Mouse (Mus musculus): ENCODE measurements around the gene Dusp7.

The Dusp7 gene

DNA sequence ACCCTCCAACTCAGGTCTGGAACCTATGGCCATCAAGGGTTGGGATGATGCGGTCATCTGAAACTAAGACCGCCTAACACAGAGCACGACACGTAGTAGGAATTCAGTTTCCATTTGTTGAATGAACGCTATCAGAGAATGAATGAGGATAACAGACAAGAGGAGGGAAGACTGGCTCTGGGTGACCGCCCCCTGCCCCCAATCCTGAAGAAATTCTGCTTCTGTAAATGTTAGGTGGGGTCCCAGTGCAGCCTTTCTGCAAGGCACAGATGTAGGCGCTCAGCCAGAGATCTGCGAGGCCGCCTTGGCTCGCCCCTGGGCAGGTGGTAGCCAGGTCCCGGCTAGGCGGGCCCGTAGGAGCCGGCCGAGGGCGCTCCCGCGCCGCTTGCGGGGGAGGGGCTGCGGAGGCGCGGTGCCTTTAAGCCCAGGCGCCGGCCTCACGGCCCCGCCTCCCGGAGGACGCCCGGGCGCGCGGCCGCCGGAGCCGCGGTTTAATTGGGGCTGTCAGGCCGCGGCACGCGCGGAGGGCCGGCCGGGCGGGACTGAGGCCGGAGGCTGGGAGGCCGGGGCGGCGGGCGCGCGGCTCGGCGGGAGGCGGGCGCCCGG lies at the start of gene Dusp7:
Dusp7 (plus strand) TSS at position 521 of the 606 bp plus-strand sequence.
- no peak for DNase-seq (ENCODE audit: low read depth)

DNA sequence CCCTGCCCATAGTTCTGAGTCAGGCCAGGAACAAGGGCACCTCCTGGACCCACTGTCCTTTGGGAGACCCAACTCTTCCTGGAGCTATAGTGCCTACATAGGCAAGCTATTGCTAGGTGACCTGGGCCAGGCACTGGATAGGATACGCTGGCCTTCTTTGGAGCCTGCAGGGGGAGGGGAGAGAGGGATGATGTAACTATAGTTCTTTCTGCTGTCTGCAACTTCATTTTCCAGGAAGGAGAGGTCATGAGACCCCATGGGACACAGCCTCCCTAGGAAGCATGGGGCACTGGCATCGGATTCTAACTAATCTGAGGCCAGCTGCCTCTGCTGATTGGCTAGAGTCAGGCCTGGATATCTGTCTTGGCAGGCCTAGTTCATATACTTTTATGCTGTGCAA lies 49.3 kb upstream of the Dusp7 start:
- no peak for DNase-seq (ENCODE audit: low read depth)

DNA sequence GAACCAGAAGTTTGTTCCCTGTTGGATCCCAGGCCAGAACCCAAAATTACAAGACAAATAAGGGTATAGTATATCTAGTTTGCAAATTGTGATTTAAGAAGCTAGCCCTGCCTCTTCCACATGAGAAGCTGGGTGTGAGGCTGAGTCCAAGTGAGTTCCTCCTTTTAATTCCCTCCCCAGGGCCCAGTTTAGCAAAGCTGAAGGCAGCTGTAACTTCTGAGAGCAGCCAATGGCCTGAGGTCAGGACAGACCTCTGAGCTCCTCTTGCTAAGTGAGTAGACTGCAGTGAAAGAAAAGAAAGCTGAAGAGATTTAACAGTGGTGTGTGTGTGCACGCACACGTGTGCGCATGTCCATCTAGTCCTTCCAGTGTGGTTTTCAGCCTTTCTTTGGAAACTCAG lies 45.9 kb upstream of the Dusp7 start:
- no peak for DNase-seq (ENCODE audit: low read depth)

DNA sequence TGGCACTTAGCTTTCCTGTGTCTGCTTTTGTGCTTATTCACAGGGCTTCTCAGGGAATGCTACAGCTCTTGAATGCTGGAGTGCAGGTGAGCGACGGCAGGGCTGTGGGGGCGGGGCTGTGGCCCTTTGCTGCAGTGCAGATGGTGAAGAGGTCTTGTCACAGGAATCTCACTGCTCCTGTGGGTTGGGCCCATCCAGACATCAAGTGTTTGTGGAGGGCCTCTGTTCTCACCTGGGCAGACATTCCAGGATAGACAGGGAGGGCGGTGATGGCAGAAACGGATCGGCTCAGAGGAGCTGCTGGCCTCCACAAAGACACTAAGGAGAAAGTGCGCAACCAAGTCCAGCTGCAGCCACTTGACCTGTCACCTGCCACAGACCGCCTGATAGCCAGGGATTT lies 42.2 kb upstream of the Dusp7 start:
- no peak for DNase-seq (ENCODE audit: low read depth)

DNA sequence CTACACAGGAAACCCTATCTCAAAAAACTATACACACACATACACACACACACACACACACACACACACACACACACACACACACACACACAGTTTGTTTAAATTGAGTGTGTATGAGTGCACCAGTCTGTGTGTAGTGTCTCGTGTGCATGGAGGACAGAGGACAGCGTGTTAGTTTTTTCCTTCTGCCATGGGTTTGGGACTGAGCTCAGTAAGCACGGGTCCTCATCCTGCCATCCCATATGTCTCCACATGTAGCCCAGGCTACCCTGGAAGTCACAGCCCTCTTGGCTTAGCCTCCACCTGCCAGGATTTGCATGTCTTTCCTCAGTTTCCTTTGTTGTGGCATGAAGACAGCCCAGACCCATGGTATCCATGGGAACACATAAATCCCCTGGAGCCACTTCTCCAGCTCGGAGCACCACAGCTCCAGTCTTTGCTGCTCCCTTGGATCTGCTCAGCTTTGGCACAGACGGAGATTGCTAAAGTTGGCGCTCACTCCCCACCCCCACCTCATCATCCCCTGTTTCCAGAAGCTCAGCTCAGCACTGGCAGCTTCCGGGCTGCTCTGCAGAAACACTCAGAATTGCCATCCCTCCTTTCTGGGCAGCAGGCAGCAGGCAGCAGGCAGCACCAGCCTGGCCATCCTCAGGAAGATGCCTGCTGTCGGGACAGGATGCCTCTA lies 41.2 kb upstream of the Dusp7 start:
- DNase-seq (ENCODE audit: low read depth), result no peak

DNA sequence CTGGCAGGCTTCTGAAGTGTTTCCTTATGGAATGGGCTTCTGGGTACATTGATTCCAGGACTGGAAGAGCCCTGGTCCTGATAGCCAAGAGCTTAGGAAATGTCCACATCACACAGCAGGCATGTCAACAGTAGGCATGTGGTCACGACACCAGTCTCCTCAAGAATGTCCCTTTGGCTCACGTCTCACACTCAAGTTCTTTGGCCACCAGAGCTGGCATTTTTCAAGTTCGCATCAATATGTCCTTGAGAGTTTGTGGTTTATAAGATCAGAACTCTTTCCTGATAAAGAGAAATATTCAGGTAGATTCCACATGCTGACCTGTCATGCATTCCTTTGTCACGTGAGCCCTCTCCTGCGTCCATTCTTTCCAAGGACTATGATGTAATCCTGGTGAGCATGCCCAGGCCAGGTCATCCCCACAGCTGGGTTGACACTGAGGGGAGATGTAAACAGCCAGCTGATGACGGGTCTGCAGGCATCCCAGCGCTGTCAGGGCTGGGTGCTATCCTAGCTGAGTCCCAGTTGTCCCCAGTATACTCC lies 40.3 kb upstream of the Dusp7 start:
- DNase-seq (ENCODE audit: low read depth), result no peak

DNA sequence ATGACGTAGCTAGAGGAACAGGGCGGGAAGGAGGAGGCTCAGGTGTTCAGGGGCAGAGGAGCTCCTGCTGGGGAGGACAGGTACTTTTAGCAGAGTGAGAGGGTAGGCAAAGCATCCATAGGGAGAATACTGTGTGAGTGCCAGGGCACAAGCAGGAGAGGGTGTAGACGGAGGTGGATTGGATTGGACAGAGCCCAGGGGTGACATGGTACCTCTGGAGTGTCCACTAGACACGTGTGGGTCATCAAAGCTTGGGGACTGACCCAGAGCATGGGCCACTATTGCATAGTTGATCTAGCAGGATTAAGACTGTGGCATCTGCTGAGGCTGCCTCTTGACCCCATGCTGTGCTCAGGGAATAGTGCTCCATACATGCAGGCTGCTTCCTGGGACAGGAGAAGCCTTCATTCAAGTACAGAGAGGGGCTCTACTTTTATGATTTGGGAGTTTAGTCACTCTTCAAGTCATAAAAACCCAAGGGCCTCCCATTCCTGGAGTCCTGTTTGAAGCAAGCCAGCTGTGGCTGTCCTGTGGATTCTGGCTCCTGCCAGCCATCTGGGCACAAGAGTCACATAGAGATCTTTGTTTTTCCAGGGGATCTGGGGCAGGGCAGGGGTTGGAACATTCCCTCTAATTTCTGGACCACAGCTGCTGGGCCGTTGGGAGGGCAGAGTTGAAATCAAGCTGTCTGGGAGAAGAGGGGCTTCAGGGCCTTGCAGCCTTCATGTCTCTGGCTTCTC lies 39.5 kb upstream of the Dusp7 start:
- DNase-seq (ENCODE audit: low read depth), result no peak

- no peak for DNase-seq (ENCODE audit: low read depth)
These were observed 35.7 kb upstream of the Dusp7 start for GRCm38 (mm10) chr9:106332746-106333145.

DNA sequence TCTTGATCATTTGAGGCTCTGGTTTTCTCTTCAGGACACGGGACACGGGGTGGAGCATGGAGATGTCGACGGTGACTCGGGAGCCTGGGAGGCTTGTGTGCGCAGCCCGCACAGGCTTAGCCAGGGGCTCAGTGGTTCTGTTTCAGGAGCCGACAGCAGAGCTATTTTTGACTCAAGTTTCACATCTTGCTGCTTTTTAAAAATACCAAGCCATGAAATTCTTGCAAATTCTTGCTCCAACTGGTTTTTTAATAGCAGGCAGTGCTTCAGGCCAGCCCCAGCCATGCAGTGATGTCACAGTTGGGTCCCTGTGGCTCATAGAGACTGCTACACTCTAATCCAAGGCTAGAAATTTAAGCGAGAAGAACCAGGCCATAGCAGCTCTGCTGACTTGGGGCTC lies 30.8 kb upstream of the Dusp7 start:
- no peak for DNase-seq (ENCODE audit: low read depth)

GRCm38 (mm10) chr9:106338462-106339172 lies 29.8 kb upstream of the Dusp7 start:
- peak; percentile 58 for DNase-seq (ENCODE audit: low read depth)

GRCm38 (mm10) chr9:106339173-106339558 lies 29.3 kb upstream of the Dusp7 start:
- no peak for DNase-seq (ENCODE audit: low read depth)

DNA sequence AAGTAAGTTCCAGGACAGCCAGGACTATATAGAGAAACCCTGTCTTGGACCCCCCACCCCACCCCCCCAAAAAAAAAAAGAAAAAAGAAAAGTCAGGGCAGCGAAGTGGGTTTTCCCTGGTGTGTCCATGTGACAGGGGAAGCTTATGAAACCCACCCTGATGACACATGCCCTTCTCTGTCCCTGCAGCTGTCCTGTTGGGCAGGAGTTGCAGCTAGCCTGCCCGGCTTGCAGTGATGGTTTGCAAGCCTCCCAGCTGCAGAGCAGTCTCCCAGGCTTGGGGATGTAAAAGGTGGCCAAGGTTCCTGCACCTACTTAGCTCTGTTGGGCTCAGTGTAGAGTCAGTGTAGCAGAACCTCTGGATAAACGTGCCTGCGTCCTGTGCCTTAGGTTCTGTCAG lies 28.7 kb upstream of the Dusp7 start:
- no peak for DNase-seq (ENCODE audit: low read depth)

GRCm38 (mm10) chr9:106340501-106341312 lies 27.7 kb upstream of the Dusp7 start:
- no peak for DNase-seq (ENCODE audit: low read depth)

- DNase-seq (ENCODE audit: low read depth), result no peak
These were observed 27.1 kb upstream of the Dusp7 start for GRCm38 (mm10) chr9:106341313-106341686.

DNA sequence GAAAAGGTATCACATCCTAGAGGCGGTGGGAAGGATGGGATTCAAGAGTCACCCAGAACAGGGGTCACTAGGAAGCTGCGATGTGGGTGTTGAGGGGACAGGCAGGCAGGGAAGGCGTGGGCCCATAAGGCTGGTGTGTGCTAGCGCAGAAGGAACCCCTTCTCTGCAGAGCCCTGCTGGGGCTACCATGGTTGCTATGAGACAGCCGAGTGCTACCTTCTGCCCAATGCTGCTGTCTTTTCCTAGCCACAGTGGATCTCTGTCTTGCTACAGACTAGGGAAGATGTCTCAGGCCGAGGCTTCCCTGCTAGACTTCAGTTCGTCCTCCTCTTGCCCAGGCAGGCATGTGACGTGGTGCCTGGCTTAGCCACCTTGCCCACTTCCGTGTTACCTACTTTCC lies 25.9 kb upstream of the Dusp7 start:
- no peak for DNase-seq (ENCODE audit: low read depth)

- no peak for DNase-seq (ENCODE audit: low read depth)
These were observed 23.3 kb upstream of the Dusp7 start for GRCm38 (mm10) chr9:106345167-106345566.

DNA sequence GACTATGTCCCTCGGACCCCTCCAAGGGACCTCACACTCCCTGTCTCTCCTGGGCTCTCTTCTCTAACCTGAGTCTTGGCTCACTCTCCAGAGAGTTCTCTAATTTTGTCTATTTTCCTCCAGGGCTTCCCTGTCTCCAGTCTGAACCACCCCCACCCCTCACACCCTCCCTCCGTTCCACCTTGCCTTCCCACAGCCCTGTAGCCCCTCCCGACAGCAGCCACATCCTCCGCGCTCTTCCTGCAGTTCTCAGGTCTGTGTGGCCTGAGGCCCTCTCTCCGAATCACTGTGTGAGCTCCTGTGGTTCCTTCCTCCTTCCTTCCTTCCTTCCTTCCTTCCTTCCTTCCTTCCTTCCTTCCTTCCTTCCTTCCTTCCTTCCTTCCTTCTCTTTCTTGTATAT lies 22.8 kb upstream of the Dusp7 start:
- DNase-seq (ENCODE audit: low read depth), result no peak

DNA sequence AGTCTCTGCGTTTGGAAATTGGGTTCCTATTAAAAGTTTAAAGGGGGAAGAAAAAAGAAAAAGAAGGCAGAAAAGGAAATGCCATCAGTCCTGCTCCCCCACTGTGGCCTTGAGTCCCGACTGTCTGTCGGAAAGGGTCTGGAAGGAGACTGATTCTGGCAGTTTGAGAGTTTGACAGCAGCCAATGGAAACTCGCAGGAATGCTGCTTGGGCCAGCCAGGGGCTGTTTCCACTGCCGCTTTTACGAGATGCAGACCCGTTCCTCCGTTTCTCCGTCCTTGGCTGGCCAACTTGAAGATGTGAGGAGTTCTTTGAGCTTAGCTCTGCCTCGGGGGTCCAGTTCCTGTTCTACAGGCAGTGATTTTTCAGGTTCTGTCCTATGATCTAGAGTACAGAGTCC lies 20.2 kb upstream of the Dusp7 start:
- no peak for DNase-seq (ENCODE audit: low read depth)

GRCm38 (mm10) chr9:106349075-106349474 lies 19.4 kb upstream of the Dusp7 start:
- DNase-seq (ENCODE audit: low read depth), result no peak

DNA sequence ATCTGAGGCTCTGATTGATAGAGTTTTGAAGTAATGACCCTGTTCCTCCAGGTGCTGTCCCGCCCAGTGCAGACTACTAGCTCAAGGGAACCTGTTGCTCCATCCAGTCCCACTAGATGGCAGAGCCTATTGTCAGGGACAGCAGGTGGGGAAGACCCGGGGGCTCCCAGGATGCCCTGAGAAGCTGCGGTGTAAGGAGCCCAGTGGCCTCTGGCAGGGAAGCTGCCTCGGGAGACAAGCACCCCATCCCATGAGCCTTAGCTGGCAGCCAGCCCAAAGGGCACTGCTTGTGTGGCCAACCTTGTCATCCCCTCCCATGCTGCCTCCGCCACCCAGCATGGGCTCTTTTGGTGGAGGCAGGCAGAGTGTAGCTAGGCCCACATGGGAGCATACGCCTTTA lies 17.3 kb upstream of the Dusp7 start:
- DNase-seq (ENCODE audit: low read depth), result no peak

- DNase-seq (ENCODE audit: low read depth), result no peak
These were observed 14.7 kb upstream of the Dusp7 start for GRCm38 (mm10) chr9:106353779-106354178.

DNA sequence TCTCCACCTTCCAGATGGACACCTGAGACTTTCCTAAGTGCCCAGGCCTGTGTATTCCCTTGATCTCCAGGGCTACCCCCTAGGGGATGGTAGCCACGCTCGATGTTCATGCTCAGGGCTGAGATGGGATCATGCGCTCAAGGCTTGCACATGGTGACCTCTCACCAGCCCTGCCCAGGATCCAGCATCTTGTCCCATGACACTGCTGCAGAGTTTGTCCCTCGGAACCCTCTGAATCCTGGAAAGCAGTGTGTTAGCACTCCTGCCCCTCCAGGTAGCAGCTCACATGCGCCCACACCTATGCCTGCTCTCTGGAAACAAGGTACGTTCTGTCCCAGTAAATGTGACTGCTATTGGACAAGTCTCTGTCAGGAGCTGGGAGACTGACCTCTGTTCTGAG lies 13.6 kb upstream of the Dusp7 start:
- DNase-seq (ENCODE audit: low read depth), result no peak

Data from fibroblast of lung, adult 2 months (primary cell).